Mouse (Mus musculus) neutrophil, adult 83 days (primary cell): Measurements from ENCODE around the gene Pdgfra. TPM values are rescaled to one million over a fixed set of nuclear protein-coding genes. Genes with fewer than 3 reads are reported as not detected.

Source experiments
- total RNA-seq, 2 experiments: library from RNA; stranded (reverse); gene quantifications; one replicate each; pipeline ENCODE4 v1.2.4; 2023

Gene Pdgfra
- under 1 TPM; 0.46 TPM for total RNA-seq

DNA sequence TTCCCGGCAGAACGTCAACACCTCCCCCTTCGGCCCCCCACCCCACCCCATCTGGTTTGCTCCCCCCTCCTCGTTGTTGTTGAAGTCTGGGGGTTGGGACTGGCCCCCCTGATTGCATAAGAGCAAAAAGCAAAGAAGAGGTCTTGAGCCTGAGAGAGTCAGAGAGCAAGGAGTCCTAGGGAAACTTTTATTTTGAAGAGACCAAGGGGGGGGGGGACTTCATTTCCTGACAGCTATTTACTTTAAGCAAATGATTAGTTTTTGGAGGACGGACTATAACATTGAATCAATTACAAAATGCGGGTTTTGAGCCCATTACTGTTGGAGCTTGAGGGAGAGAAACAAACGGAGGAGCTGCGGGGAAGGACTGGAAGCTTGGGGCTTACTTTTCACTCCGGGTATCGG, at the start of gene Pdgfra:
Gene Pdgfra, plus strand, starts transcription at position 272 of the 405 bp plus-strand sequence.

Other genes starting within 250 kb of the Pdgfra start
- 10 to 100 TPM; 44.2 to 54.7 TPM for gene Chic2, start 107.5 kb upstream of the Pdgfra start, total RNA-seq
- gene Gsx2, start 76.7 kb upstream of the Pdgfra start, total RNA-seq = not detected